ENCODE assay signal across 22 mouse cellular contexts in genomic region chr13:8873776-8874175, GRCm38 (mm10).
"Had no signal": no experiment of that assay in that cellular context is flagged by ENCODE, and none has a peak within 500 bp of the region (broad histone marks: within the 10 kb centered on the region; RNA-seq: fewer than 3 reads in every experiment).

No protein-coding gene starts in this region.

- H3K27ac ChIP-seq: limb, embryonic 12.5 days; limb, embryonic 15.5 days; liver, embryonic 14.5 days; midbrain, embryonic 12.5 days; neural tube, embryonic 13.5 days; stomach, embryonic 15.5 days had no signal

- ATAC-seq: liver, postnatal 0 days; midbrain, embryonic 16.5 days had no signal

- H3K4me2 ChIP-seq: limb, embryonic 12.5 days; limb, embryonic 15.5 days; liver, embryonic 11.5 days; lung, embryonic 14.5 days; midbrain, embryonic 12.5 days; neural tube, embryonic 13.5 days; stomach, embryonic 15.5 days had no signal

- H3K36me3 ChIP-seq: limb, embryonic 12.5 days; limb, embryonic 15.5 days; midbrain, embryonic 12.5 days; neural tube, embryonic 13.5 days; stomach, embryonic 15.5 days had no signal

- H3K27me3 ChIP-seq: limb, embryonic 12.5 days; limb, embryonic 15.5 days; midbrain, embryonic 12.5 days; neural tube, embryonic 13.5 days; stomach, embryonic 15.5 days had no signal

- DNase-seq: kidney, adult 18-20 months; kidney, adult 9 months; kidney, postnatal 14 days; kidney, postnatal 4 days; left cerebral cortex, postnatal 4 days; liver, postnatal 0 days; lung, embryonic 14.5 days; lung, postnatal 10 days; retina, postnatal 1 day; right cerebral cortex, postnatal 25 days; spleen, adult 18-20 months; thymus, adult 18-20 months; thymus, postnatal 36 days had no signal

- H3K9ac ChIP-seq: limb, embryonic 12.5 days; limb, embryonic 15.5 days; liver, embryonic 14.5 days; liver, postnatal 0 days; lung, embryonic 14.5 days; midbrain, embryonic 12.5 days; neural tube, embryonic 13.5 days; stomach, embryonic 15.5 days had no signal

- H3K4me3 ChIP-seq: limb, embryonic 12.5 days; limb, embryonic 15.5 days; midbrain, embryonic 12.5 days; myocyte; neural tube, embryonic 13.5 days; stomach, embryonic 15.5 days had no signal

- H3K9me3 ChIP-seq: limb, embryonic 12.5 days; limb, embryonic 15.5 days; midbrain, embryonic 12.5 days; neural tube, embryonic 13.5 days; stomach, embryonic 15.5 days had no signal
